Mouse (Mus musculus): Measurements from ENCODE around the gene Plekhm2. TPM values are rescaled to one million over a fixed set of nuclear protein-coding genes. Genes with fewer than 3 reads are reported as not detected.

The Plekhm2 gene
- polyA plus RNA-seq, 1 experiment from 2014 or later: 1.7 TPM

GRCm38 (mm10) chr4:141669898-141670712 lies 5.4 kb upstream of the Plekhm2 start:
- Histone ChIP-seq H3K36me3 (replicated peaks; ENCODE audit: insufficient read depth, low read length) (no peaks in the 10 kb centered on the region), H3K4me1 (ENCODE audit: insufficient read depth) (no peaks in the 10 kb centered on the region), H3K27ac (ENCODE audit: low read depth) (no peak overlapping the region), H3K9me3 (ENCODE audit: low read length) (no peaks in the 10 kb centered on the region), H3K4me2 (ENCODE audit: low read depth, low read length) (no peak overlapping the region), H3K9ac (replicated peaks) (no peak overlapping the region), H3K4me3 (ENCODE audit: low read depth, low read length) (no peak overlapping the region), H3K27me3 (ENCODE audit: insufficient read depth, low read length) (no peaks in the 10 kb centered on the region)
- TF ChIP-seq CTCF (IDR thresholded peaks at IDR 0.05; ENCODE audit: low read depth) (no peak), EP300 (IDR thresholded peaks at IDR 0.05; ENCODE audit: low read depth) (no peak)
- DNase-seq (no peak), ATAC-seq (peak; percentile 50; the same call in 1 of the 2 replicates)
- WGBS (ENCODE audit: insufficient replicate concordance): 59% methylated on average over 18 of the region's 18 CpGs

GRCm38 (mm10) chr4:141664011-141664745 lies 521 bp downstream of the Plekhm2 start:
- DNase-seq (peak; percentile 80), ATAC-seq (peak; percentile 84)
- H3K36me3 ChIP-seq (replicated peaks; ENCODE audit: insufficient read depth, low read length): no peaks in the 10 kb centered on the region
- no peak for TF ChIP-seq EP300 (IDR thresholded peaks at IDR 0.05; ENCODE audit: low read depth)
- H3K27ac ChIP-seq (ENCODE audit: low read depth): peak overlapping the region; percentile 81
- peak overlapping the region; percentile 90 for H3K4me2 ChIP-seq (ENCODE audit: low read depth, low read length)
- no peaks in the 10 kb centered on the region for H3K27me3 ChIP-seq (ENCODE audit: insufficient read depth, low read length)
- H3K9ac ChIP-seq (replicated peaks): peak overlapping the region; percentile 90
- H3K4me3 ChIP-seq (ENCODE audit: low read depth, low read length): peak overlapping the region; percentile 85
- H3K4me1 ChIP-seq (ENCODE audit: insufficient read depth): peaks cover 13% of the 10 kb centered on the region
- WGBS (ENCODE audit: insufficient replicate concordance): 3% methylated on average over 39 of the region's 60 CpGs
- H3K9me3 ChIP-seq (ENCODE audit: low read length): no peaks in the 10 kb centered on the region

GRCm38 (mm10) chr4:141663122-141663931 lies 1.4 kb downstream of the Plekhm2 start:
- H3K9me3 ChIP-seq (ENCODE audit: low read length): no peaks in the 10 kb centered on the region
- 4% methylated on average over 44 of the region's 47 CpGs for WGBS (ENCODE audit: insufficient replicate concordance)
- TF ChIP-seq CTCF (IDR thresholded peaks at IDR 0.05; ENCODE audit: low read depth) (no peak), EP300 (IDR thresholded peaks at IDR 0.05; ENCODE audit: low read depth) (no peak)
- no peaks in the 10 kb centered on the region for H3K27me3 ChIP-seq (ENCODE audit: insufficient read depth, low read length)
- peak overlapping the region; percentile 90 for H3K4me2 ChIP-seq (ENCODE audit: low read depth, low read length)
- peaks cover 13% of the 10 kb centered on the region for H3K4me1 ChIP-seq (ENCODE audit: insufficient read depth)
- DNase-seq: peak; percentile 47
- peak; percentile 46 for ATAC-seq
- peak overlapping the region; percentile 90 for H3K9ac ChIP-seq (replicated peaks)
- peak overlapping the region; percentile 85 for H3K4me3 ChIP-seq (ENCODE audit: low read depth, low read length)
- H3K27ac ChIP-seq (ENCODE audit: low read depth): peak overlapping the region; percentile 81
- no peaks in the 10 kb centered on the region for H3K36me3 ChIP-seq (replicated peaks; ENCODE audit: insufficient read depth, low read length)

- WGBS (ENCODE audit: insufficient replicate concordance): 85% methylated on average over 11 of the region's 11 CpGs
- Histone ChIP-seq H3K4me1 (ENCODE audit: insufficient read depth) (peaks cover 25% of the 10 kb centered on the region), H3K36me3 (replicated peaks; ENCODE audit: insufficient read depth, low read length) (no peaks in the 10 kb centered on the region), H3K4me3 (ENCODE audit: low read depth, low read length) (no peak overlapping the region), H3K27me3 (ENCODE audit: insufficient read depth, low read length) (no peaks in the 10 kb centered on the region), H3K9me3 (ENCODE audit: low read length) (no peaks in the 10 kb centered on the region), H3K4me2 (ENCODE audit: low read depth, low read length) (no peak overlapping the region), H3K27ac (ENCODE audit: low read depth) (no peak overlapping the region), H3K9ac (replicated peaks) (no peak overlapping the region)
- ATAC-seq (no peak), DNase-seq (no peak)
- TF ChIP-seq CTCF (IDR thresholded peaks at IDR 0.05; ENCODE audit: low read depth): no peak
- TF ChIP-seq EP300 (IDR thresholded peaks at IDR 0.05; ENCODE audit: low read depth): no peak
Measured at GRCm38 (mm10) chr4:141660884-141661283, 3.8 kb downstream of the Plekhm2 start.

GRCm38 (mm10) chr4:141659739-141660138 lies 5.0 kb downstream of the Plekhm2 start:
- no peak overlapping the region for H3K27ac ChIP-seq (ENCODE audit: low read depth)
- DNase-seq (no peak), ATAC-seq (no peak)
- no peak overlapping the region for H3K4me2 ChIP-seq (ENCODE audit: low read depth, low read length)
- no peak overlapping the region for H3K9ac ChIP-seq (replicated peaks)
- no peak overlapping the region for H3K4me3 ChIP-seq (ENCODE audit: low read depth, low read length)
- no peaks in the 10 kb centered on the region for H3K9me3 ChIP-seq (ENCODE audit: low read length)
- H3K36me3 ChIP-seq (replicated peaks; ENCODE audit: insufficient read depth, low read length): no peaks in the 10 kb centered on the region
- peaks cover 27% of the 10 kb centered on the region for H3K4me1 ChIP-seq (ENCODE audit: insufficient read depth)
- 74% methylated on average over 4 of the region's 4 CpGs for WGBS (ENCODE audit: insufficient replicate concordance)
- no peaks in the 10 kb centered on the region for H3K27me3 ChIP-seq (ENCODE audit: insufficient read depth, low read length)
- TF ChIP-seq CTCF (IDR thresholded peaks at IDR 0.05; ENCODE audit: low read depth) (peak; percentile 39), EP300 (IDR thresholded peaks at IDR 0.05; ENCODE audit: low read depth) (no peak)
